Mouse (Mus musculus) stomach, postnatal 0 days (tissue): Measurements from ENCODE around the gene Bcl2l11.

ENCODE experiments used
- CTCF ChIP-seq: IDR thresholded peaks from 2 replicates; pipeline ENCODE4 v1.5.1; 2016; ENCODE audit warnings: antibody characterized with exemption, low read depth, mild to moderate bottlenecking, moderate library complexity
- EP300 ChIP-seq: optimal IDR thresholded peaks from 2 replicates; pipeline ENCODE3; 2016; ENCODE audit warnings: antibody characterized with exemption

GRCm38 (mm10) chr2:128189691-128190090 lies 63.9 kb downstream of the Bcl2l11 start:
- TF ChIP-seq EP300 (no peak), CTCF (no peak)
